ENCODE assay signal across 9 mouse cellular contexts in the genomic region with DNA sequence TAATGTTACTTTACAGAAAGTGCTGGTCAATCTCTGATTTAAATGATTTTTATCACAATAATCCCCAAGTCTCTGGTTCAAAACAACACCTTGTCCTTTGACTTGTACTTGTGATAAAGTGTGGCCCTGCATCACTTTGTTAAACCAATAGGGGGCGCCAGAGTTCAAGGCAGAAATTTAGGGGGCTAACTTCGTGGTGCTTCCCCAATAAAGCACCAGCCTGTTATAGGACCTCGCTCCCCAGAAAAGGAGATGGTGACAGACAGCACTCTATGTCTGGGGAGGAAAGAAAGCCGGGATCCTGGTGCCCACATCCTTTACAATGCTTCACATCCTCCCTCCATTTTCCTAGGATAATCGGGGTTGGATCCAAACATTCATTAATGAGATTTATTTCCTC.
A peak's percentile ranks its signal among the peaks of the same experiment; 100 is the strongest.
DNase-seq lines count a peak whose midpoint lies in the region; ATAC-seq and TF ChIP-seq lines count a peak whose summit lies in the region.
"Had no signal": no experiment of that assay in that cellular context is flagged by ENCODE, and none has a peak within 500 bp of the region (broad histone marks: within the 10 kb centered on the region; RNA-seq: fewer than 3 reads in every experiment).

No protein-coding gene starts in this region.

- no peaks in the 10 kb centered on the region for H3K27me3 ChIP-seq in forebrain, embryonic 14.5 days (replicated peaks; ENCODE audit: control insufficient read depth, insufficient read depth, low read length)
- no peaks in the 10 kb centered on the region; the same call in 1 of the 2 replicates for H3K27me3 ChIP-seq in forebrain, embryonic 13.5 days
- H3K27me3 ChIP-seq in liver, embryonic 11.5 days (replicated peaks; ENCODE audit: control insufficient read depth, insufficient read depth, low read length), result no peaks in the 10 kb centered on the region
- no peaks in the 10 kb centered on the region for H3K27me3 ChIP-seq in small intestine, adult 2 months (ENCODE audit: control insufficient read depth, insufficient read depth, low read length)
- H3K27me3 ChIP-seq: liver, embryonic 13.5 days had no signal

- intact Hi-C loops in left cerebral cortex, postnatal 36 days (cut with DNase I), result loop anchor here (10.0 kb wide), 2 partner anchors 307 to 1097 kb away; no protein-coding TSS in a partner anchor

- WGBS in forebrain, embryonic 14.5 days, result 34% methylated on average over 5 of the region's 5 CpGs
- 39% methylated on average over 5 of the region's 5 CpGs for WGBS in forebrain, embryonic 13.5 days
- 42% methylated on average over 5 of the region's 5 CpGs for WGBS in liver, embryonic 11.5 days
- WGBS in small intestine, adult 2 months, result 41% methylated on average over 5 of the region's 5 CpGs

- 0 out of 2 replicates have a peak, but pooled peaks cover 4% of the 10 kb centered on the region for H3K4me1 ChIP-seq in forebrain, embryonic 14.5 days (ENCODE audit: control insufficient read depth, insufficient read depth, low read length)
- peaks cover 5% of the 10 kb centered on the region for H3K4me1 ChIP-seq in forebrain, embryonic 13.5 days
- peaks cover 4% of the 10 kb centered on the region; the same call in 1 of the 2 replicates for H3K4me1 ChIP-seq in liver, embryonic 11.5 days (replicated peaks; ENCODE audit: control insufficient read depth, insufficient read depth, low read length)
- peaks cover 2% of the 10 kb centered on the region; the same call in 1 of the 2 replicates for H3K4me1 ChIP-seq in small intestine, adult 2 months (ENCODE audit: control insufficient read depth, insufficient read depth, insufficient read length, low read length)

- peak; percentile 71; the same call in 1 of the 2 replicates for TF ChIP-seq CTCF in small intestine, adult 2 months (IDR thresholded peaks at IDR 0.05; ENCODE audit: extremely low read depth, insufficient read length, insufficient replicate concordance, low read depth, low read length)

- no peaks in the 10 kb centered on the region for H3K36me3 ChIP-seq in forebrain, embryonic 14.5 days (ENCODE audit: control insufficient read depth, insufficient read depth, low read length)
- no peaks in the 10 kb centered on the region for H3K36me3 ChIP-seq in forebrain, embryonic 13.5 days (ENCODE audit: poor library complexity, severe bottlenecking)
- H3K36me3 ChIP-seq in liver, embryonic 11.5 days (ENCODE audit: control insufficient read depth, insufficient read depth, low read length), result no peaks in the 10 kb centered on the region
- H3K36me3 ChIP-seq in small intestine, adult 2 months (ENCODE audit: control insufficient read depth, insufficient read depth, low read length), result no peaks in the 10 kb centered on the region
- H3K36me3 ChIP-seq: liver, embryonic 13.5 days had no signal

- no peaks in the 10 kb centered on the region for H3K9me3 ChIP-seq in forebrain, embryonic 14.5 days (replicated peaks; ENCODE audit: control insufficient read depth, low read length)
- H3K9me3 ChIP-seq in forebrain, embryonic 13.5 days (replicated peaks), result no peaks in the 10 kb centered on the region
- no peaks in the 10 kb centered on the region for H3K9me3 ChIP-seq in liver, embryonic 11.5 days (ENCODE audit: control insufficient read depth, low read length)
- H3K9me3 ChIP-seq: liver, embryonic 13.5 days had no signal

- peak; percentile 32 for DNase-seq in forebrain, embryonic 14.5 days (ENCODE audit: low spot score)
- DNase-seq in liver, result peak; percentile 21
- DNase-seq in liver, embryonic 11.5 days (ENCODE audit: low spot score), result no peak
- peak; percentile 14 for DNase-seq in T-cell, adult 2 months (ENCODE audit: low spot score)
- no peak for DNase-seq in left cerebral cortex, postnatal 36 days (ENCODE audit: low spot score in 2 of 2)
- DNase-seq in ovary, postnatal 36 days (ENCODE audit: low spot score), result no peak
- DNase-seq: liver, embryonic 13.5 days had no signal

- H3K9ac ChIP-seq in forebrain, embryonic 14.5 days (ENCODE audit: low read length), result no peak overlapping the region
- no peak overlapping the region for H3K9ac ChIP-seq in forebrain, embryonic 13.5 days
- no peak overlapping the region for H3K9ac ChIP-seq in liver, embryonic 11.5 days (ENCODE audit: low read depth, low read length)
- H3K9ac ChIP-seq: liver, embryonic 13.5 days had no signal

- no peak overlapping the region for H3K4me2 ChIP-seq in forebrain, embryonic 14.5 days (ENCODE audit: low read length)
- H3K4me2 ChIP-seq in forebrain, embryonic 13.5 days, result no peak overlapping the region
- no peak overlapping the region for H3K4me2 ChIP-seq in liver, embryonic 11.5 days
- H3K4me2 ChIP-seq: liver, embryonic 13.5 days had no signal

- TF ChIP-seq POLR2A in small intestine, adult 2 months (IDR thresholded peaks at IDR 0.05; ENCODE audit: low read depth, low read length), result no peak

- ATAC-seq in forebrain, embryonic 14.5 days, result no peak
- no peak for ATAC-seq in forebrain, embryonic 13.5 days
- no peak for ATAC-seq in liver, embryonic 11.5 days (replicated peaks; ENCODE audit: low FRiP score)

- no peak overlapping the region for H3K27ac ChIP-seq in forebrain, embryonic 14.5 days (ENCODE audit: low read depth, low read length)
- H3K27ac ChIP-seq in forebrain, embryonic 13.5 days, result no peak overlapping the region
- H3K27ac ChIP-seq in liver, embryonic 11.5 days (ENCODE audit: low read depth, low read length), result no peak overlapping the region
- no peak overlapping the region for H3K27ac ChIP-seq in small intestine, adult 2 months (ENCODE audit: insufficient read depth, low read depth, low read length)
- H3K27ac ChIP-seq: liver, embryonic 13.5 days had no signal

- H3K4me3 ChIP-seq in forebrain, embryonic 14.5 days (ENCODE audit: low read depth, low read length), result no peak overlapping the region
- H3K4me3 ChIP-seq in forebrain, embryonic 13.5 days, result no peak overlapping the region
- H3K4me3 ChIP-seq in liver, embryonic 11.5 days (ENCODE audit: low read depth, low read length), result no peak overlapping the region
- no peak overlapping the region for H3K4me3 ChIP-seq in small intestine, adult 2 months (ENCODE audit: low read depth, low read length)
- H3K4me3 ChIP-seq: liver, embryonic 13.5 days had no signal

Comparison
In these comparisons a context has a peak if more than half of its experiments do, and no peak if none do; other contexts are left out.
1. DNase-seq: peak in forebrain, embryonic 14.5 days (single experiment), liver (single experiment) and T-cell, adult 2 months (single experiment); none in liver, embryonic 11.5 days (single experiment), left cerebral cortex, postnatal 36 days (0 of 2) and ovary, postnatal 36 days (single experiment).